Mouse (Mus musculus) induced T-regulatory cell, adult 2 months (primary cell): Measurements from ENCODE around the gene Ankrd66.
"Not testable (repeated sequence)": the region's sequence is repeated elsewhere in the genome, so short reads cannot be mapped to it uniquely, and the experiment has no call there.

ENCODE experiments used
- DNase-seq: peaks from one replicate; pipeline ENCODE4 v3.0.0-alpha.2; 2012; ENCODE audit warnings: low read depth

The Ankrd66 gene

GRCm38 (mm10) chr17:43536841-43537240 is 6.6 kb downstream of the Ankrd66 start:
- not testable (repeated sequence) for DNase-seq

DNA sequence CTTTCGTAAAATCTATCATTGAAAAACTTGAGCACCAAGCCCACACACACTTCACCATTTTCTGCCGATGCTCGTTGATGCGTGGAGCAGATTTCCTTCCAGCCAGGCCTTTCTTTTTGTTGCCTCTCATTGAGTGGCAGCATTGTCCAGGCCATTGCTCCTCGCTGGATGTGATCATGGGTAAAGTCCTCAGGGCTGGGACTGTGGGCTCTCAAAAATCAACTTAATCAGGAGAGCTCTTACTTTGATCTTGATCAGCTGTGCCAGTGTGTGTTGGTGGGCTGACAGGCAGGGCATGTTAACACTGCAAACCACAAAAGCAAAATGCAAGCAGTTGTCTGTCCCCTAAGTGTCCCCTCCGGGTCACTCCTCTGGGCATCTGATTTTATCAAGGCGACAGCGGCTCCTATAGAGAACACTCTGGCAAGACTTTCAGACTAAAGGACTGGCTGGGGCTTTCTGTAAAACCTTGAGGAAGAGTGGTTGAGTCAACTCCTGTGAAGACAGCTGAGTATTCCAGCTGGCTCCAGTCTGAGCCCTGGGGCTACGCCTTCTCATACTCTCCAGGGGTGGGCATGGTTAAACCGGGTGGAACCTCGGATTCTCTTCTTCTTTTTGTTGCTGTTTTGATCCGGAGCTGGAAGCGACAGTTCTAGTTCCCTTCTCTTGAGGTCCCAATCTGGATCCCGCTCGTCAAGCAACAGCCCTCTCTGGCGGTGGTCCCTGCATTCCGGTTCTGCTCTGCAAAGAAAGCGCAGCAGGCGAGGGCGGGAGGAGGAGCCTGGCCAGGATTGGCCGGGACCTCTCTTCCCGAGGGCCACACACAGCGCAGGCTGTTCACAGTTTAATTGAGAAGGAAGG is 8.8 kb downstream of the Ankrd66 start:
- DNase-seq, result no peak

DNA sequence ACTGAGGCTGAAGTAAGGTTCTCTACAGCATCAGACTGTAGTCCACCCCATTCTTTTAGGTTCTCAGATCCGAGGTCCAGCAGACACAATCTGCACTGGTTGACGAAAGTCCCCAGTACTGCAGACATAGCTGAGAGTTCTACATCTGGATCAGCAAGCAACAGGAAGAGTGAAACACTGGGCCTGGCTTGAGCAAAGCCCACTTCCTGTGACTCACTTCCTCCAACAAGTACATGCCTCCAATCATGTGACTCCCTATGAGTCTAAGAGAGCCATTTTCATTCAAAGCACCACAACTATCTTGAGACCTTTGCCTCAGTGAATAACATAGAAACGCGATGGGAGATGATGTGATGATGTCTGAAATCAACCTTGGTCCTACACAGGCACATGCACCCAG is 12.2 kb downstream of the Ankrd66 start:
- no peak for DNase-seq

GRCm38 (mm10) chr17:43530507-43530906 is 12.9 kb downstream of the Ankrd66 start:
- no peak for DNase-seq

DNA sequence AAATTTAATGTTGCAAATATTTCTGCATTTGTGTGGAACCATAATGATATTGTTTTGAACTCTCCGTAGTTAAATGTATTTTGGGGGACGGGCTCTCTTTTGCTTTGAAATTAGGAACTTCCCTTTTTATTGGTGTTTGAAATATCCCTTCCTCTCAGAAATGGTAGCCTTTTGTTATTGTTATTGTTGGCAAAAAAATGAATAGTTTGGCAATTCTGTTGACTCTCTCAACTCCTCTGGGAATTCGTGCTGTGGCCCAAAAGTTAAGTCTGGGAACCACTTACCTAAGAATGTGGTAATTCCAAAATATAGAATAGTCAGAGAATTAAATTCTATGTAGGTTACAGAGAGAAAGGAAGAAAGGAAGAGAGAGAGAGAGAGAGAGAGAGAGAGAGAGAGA is 23.3 kb downstream of the Ankrd66 start:
- DNase-seq, result no peak

DNA sequence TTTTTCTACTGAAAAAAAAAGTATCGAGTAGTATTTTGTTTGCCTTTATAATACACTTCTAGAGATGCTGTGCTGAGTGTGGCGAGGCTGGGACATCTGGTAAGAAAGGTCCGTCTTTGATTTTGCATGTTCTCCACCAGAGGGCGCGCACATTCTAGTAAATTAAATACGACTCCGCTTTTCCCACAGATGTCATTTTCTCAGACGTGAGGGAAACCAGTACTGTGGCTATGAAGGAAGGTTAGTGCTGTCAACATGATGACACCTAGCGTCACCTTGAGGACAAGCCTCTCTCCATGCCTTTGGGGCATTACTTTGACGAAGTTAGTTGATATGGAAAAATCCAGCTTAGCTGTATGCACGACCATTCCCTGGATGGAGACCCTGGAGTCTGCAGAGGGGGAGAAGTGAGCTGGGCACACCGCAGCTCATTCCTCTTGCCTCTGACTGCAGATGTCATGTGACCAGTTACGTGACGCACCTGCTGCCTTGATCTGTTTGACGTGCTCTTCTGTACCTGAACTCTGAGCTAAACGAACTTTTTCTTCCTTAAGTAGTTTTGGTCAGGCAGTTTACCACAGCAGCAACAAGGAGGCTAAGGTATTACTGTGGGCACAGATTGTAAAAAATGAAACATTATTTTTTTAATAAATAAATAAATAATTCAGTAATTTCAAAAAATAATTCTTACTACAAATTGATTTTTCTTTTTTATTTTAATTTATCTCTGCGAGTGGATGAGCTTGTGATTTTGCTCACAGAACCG is 24.6 kb downstream of the Ankrd66 start:
- peak; percentile 58 for DNase-seq

DNA sequence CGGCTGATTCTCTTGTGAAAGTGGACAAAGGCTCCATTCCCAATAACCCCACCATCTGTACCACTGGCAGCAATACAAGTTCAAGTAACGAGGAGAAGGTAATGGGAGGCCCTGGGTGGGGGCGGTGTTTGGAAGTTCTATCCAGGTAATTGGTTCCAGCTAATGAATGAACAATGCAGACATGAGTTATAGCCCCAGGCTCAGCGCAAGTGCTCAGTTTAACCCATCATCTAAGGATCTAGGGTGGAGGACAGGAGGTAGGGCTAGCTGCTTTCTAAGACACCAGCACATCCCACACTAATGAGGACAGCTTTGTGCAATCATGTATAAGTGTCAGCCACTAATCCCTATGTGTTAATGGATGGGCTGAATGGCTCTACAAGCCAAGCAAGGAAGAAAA is 32.7 kb downstream of the Ankrd66 start:
- DNase-seq, result no peak

DNA sequence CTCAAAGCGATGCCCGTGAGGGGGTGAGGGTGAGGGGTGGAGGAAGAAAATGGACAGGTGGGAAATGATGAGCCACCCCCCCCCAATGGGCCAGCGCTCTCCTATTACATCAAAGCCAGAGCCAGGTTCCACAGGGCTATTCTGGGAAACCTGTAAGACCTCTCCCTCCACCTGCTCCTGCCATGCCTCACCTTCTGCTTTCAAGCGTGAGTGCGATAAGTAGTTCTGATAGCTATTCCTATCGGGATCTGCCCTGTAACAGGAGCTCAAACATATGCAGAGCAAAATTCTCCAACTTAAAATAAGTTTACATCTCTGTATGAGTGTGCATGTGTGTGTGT is 38.9 kb downstream of the Ankrd66 start:
- no peak for DNase-seq

- no peak for DNase-seq
Observed at GRCm38 (mm10) chr17:43503861-43504593, 39.4 kb downstream of the Ankrd66 start.

DNA sequence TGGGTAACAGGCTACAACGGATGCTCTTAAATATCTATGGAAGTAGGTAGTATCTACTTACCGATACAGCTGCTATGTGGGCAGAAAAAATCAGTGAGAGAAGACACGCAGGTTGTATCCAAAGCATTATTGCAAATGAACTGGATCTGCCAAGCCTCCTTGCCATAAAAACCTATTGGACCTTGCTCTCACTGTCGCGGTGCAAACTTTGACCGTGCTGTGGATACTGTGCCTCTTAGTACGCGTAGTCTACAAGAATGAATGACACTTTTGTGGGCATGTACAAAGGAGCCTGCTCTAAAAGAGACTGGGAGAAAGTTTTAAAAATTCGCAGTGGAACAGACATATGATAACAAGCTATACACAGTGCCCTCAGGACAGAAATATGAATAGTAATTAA is 40.8 kb downstream of the Ankrd66 start, which contains the start of gene Mep1a:
Mep1a (minus strand) TSS at position 221 of the 400 bp plus-strand sequence.
- DNase-seq, result no peak

DNA sequence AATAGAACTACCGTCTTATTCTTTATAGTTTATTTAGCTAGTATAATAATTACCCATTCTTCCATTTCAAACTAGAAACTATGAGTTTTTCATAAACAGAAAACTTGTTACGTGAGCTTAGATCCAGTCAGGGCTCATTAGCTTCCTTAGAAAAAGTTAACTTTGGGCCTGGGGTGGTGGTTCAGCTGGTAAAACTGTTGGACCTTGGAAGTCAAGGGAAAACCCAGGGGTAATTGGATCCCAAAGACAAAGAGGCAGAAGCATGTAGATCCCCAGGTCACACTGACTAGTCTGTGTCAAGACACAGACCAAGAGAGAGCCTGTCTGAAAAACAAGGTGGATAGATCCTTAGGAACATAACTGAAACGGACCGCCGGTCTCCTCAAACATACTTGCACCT is 41.8 kb downstream of the Ankrd66 start:
- DNase-seq, result no peak

GRCm38 (mm10) chr17:43501223-43501622 is 42.2 kb downstream of the Ankrd66 start:
- DNase-seq, result no peak

- DNase-seq, result no peak
Observed at GRCm38 (mm10) chr17:43500513-43500912, 42.9 kb downstream of the Ankrd66 start.

DNA sequence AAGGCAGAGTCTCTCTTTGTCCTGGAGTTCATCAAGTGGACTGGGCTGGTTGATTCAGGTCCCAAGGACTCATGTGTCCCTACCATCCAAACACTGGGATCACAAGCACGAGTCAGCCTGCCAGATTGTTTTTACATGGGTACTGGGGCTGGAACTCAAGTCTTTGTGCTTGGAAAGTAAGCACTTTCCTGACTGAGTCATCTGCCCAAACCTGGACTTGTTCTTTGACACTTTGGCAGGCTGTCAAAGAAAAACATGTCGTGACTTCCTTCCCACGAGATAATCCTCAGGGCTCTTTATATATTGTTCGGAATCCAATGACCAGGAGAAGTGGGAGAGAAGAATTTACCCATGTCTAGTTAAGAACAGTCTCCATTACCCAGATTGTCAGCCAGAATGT is 45.9 kb downstream of the Ankrd66 start:
- no peak for DNase-seq

GRCm38 (mm10) chr17:43495502-43495901 is 47.9 kb downstream of the Ankrd66 start:
- DNase-seq, result no peak

DNA sequence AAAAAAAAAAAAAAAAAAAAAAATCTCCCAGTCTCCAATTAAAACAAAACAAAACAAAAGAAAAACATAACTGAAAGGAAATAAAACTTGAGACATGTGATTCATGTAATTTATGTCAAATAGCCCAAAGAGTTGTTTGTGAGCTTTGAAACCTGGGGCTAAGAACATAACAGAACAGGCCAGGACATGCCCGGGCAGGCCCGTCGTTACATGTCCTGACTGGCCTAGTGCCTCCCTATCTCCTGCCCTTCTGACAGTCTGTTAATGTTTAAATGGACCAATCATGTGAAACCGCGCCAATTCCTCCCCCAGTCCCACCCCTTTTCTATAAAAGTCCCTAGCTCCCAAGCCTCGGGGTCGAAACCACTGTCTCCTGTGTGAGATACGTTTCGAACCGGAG is 53.1 kb downstream of the Ankrd66 start:
- DNase-seq, result not testable (repeated sequence)

DNA sequence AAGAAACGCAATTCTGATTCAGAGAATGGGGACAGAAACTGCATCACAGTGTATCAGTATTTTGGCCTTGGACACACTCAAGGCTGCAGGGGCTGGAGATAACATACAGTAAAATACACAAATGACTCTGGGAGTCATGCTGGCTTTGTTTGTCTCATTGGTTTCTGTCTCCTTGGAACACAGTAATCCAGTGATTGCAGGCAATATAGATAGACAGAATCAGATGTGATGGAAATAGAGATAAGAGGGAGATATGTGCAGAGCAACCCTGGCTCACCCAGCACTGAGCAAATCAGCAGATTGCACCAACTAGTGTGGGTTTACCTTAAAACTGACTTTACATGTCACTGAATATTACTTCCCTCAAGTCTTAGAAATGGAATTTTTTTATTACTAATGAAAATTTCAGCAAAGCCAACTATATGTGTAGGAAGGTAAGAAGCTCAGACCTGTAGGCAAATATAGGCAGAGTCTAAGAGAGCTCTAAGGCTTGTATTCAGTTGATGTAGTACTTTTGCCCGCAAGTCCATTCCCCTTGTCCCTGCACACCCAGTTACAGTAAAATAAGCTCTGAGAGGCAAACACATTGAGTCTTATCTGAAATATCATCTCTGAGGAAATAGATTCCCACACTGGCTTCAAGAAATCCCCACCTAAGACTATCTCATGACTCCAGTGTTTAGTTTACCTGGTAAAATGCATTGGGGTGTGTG is 54.8 kb downstream of the Ankrd66 start:
- DNase-seq, result no peak

DNA sequence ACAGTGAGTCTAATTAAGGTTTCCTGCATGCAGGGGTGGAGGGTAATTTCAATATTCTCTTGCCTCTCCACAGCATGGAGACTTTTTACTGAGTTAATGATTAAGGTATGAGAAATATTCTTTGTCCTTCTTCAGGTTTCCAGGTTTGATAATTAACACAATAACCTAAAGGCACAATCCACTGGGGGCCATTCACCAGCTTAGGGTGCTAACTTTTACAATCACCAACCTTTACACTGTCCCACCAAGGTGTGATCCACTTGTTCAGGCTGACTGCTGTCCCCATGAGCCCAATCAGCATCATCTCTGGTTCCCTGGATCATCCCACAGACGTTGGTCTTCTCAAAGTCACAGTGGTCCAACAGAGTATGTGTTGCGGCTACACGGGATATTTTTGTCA is 57.5 kb downstream of the Ankrd66 start:
- DNase-seq, result no peak
